Mouse (Mus musculus) bone marrow macrophage, adult 2 months (primary cell): ENCODE results near the gene Dclk2.

Experiments used
- CTCF ChIP-seq: IDR thresholded peaks from 2 replicates; pipeline ENCODE4 v1.5.1; 2012; ENCODE audit warnings: low read depth, mild to moderate bottlenecking, low read length, moderate library complexity
- POLR2A ChIP-seq: IDR thresholded peaks from 2 replicates; pipeline ENCODE4 v1.6.1; 2012; ENCODE audit warnings: mild to moderate bottlenecking, low read depth, low read length, borderline replicate concordance

DNA sequence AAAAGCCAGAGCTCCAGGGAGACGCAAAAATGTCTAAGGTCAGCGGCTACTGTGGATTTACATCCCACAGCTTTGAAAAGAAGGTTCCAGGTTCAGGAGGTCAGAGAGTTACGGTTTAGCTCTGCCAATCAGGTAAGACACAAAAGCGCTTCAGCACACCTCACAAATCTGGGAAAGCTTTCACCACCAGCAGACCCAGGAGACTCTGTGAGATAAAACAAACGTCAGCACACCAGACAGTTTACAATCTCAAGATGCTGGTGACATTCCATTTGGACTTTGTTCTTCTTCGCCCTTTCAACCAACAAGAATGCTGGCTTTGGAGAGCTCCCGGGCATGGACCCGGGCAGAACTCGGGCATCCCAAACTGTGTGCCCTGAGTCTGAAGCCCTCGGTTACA lies 100.3 kb downstream of the Dclk2 start:
- TF ChIP-seq CTCF, result no peak
- TF ChIP-seq POLR2A, result no peak
